Mouse (Mus musculus): ENCODE results near the gene Nes.

The Nes gene

GRCm38 (mm10) chr3:88022322-88023191 is 51.7 kb downstream of the Nes start:
- peak; percentile 91 for DNase-seq (ENCODE audit: low read depth, low spot score)

- peak; percentile 49 for DNase-seq (ENCODE audit: low read depth, low spot score)
These were observed 52.6 kb downstream of the Nes start for GRCm38 (mm10) chr3:88023192-88024074.

GRCm38 (mm10) chr3:88026823-88027222 is 55.9 kb downstream of the Nes start:
- DNase-seq (ENCODE audit: low read depth, low spot score) = no peak

- no peak for DNase-seq (ENCODE audit: low read depth, low spot score)
These were observed 56.7 kb downstream of the Nes start, which contains the start of gene Hapln2 for GRCm38 (mm10) chr3:88027434-88028186. Hapln2 (minus strand) TSS chr3:88027583.

Data from mesoderm, embryonic 11.5 days (tissue).